Mouse (Mus musculus): Measurements from ENCODE around the gene Heatr4.

- TF ChIP-seq TAL1 (IDR thresholded peaks at IDR 0.05; ENCODE audit: low read length) (no peak), GATA1 (IDR thresholded peaks at IDR 0.05; ENCODE audit: low read length) (no peak)
Observed at GRCm38 (mm10) chr12:84034108-84034507, 49.5 kb upstream of the Heatr4 start.

Measured in erythroblast, embryonic 14.5 days (primary cell).